Mouse (Mus musculus) CD4-positive naive resting alpha-beta T cell, adult 57 days (primary cell): Measurements from ENCODE around the gene Bst2. TPM values are rescaled to one million over a fixed set of nuclear protein-coding genes. Genes with fewer than 3 reads are reported as not detected.

Source experiments
- total RNA-seq: library from RNA; stranded (reverse); gene quantifications from one replicate; pipeline ENCODE4 v1.2.4, GENCODE M21; 2023

Gene Bst2
- 38.1 TPM for total RNA-seq

GRCm38 (mm10) chr8:71537028-71537867 lies at the start of gene Bst2:
Gene Bst2 (minus strand): TSS chr8:71537456.

GRCm38 (mm10) chr8:71568387-71568937 lies 31.2 kb upstream of the Bst2 start, which contains the start of gene Slc27a1:
Gene Slc27a1 (plus strand): TSS chr8:71568882.

GRCm38 (mm10) chr8:71566501-71566900 lies 29.2 kb upstream of the Bst2 start, which contains the start of gene Nxnl1:
Gene Nxnl1 (minus strand): TSS chr8:71566601.

GRCm38 (mm10) chr8:71558071-71558957 lies 21.1 kb upstream of the Bst2 start, which contains the start of gene Tmem221:
Gene Tmem221 (minus strand): TSS chr8:71558871.

GRCm38 (mm10) chr8:71542632-71543343 lies 5.5 kb upstream of the Bst2 start, which contains the start of gene Mvb12a:
Gene Mvb12a (plus strand): TSS chr8:71542922.

GRCm38 (mm10) chr8:71525226-71526050 lies 11.8 kb downstream of the Bst2 start, which contains the start of gene Ccdc194:
Gene Ccdc194 (minus strand): TSS chr8:71525711.

GRCm38 (mm10) chr8:71511644-71512043 lies 25.6 kb downstream of the Bst2 start, which contains the start of gene Plvap:
Gene Plvap (minus strand): TSS chr8:71511752.

GRCm38 (mm10) chr8:71487691-71488445 lies 49.4 kb downstream of the Bst2 start, which contains the start of gene Gtpbp3:
Gene Gtpbp3 (plus strand): TSS chr8:71488103.

GRCm38 (mm10) chr8:71485142-71486135 lies 51.8 kb downstream of the Bst2 start, which contains the start of gene Ano8:
Gene Ano8 (minus strand): TSS chr8:71485963.

Other genes starting within 250 kb of the Bst2 start
- gene Use1, start 170.6 kb downstream of the Bst2 start, total RNA-seq, result 295 TPM
- gene Ocel1, start 166.2 kb downstream of the Bst2 start, total RNA-seq, result 19.0 TPM
- gene Nr2f6, start 155.5 kb downstream of the Bst2 start, total RNA-seq, result 4.8 TPM
- gene Ushbp1, start 141.7 kb downstream of the Bst2 start, total RNA-seq, result 0.47 TPM
- 107 TPM for gene Babam1, start 140.6 kb downstream of the Bst2 start, total RNA-seq
- 1.6 TPM for gene Ankle1, start 131.4 kb downstream of the Bst2 start, total RNA-seq
- gene Abhd8, start 73.8 kb downstream of the Bst2 start, total RNA-seq, result 94.1 TPM
- 33.8 TPM for gene Mrpl34, start 72.5 kb downstream of the Bst2 start, total RNA-seq
- gene Dda1, start 68.3 kb downstream of the Bst2 start, total RNA-seq, result 106 TPM
- 22.8 TPM for gene Ano8, start 51.5 kb downstream of the Bst2 start, total RNA-seq
- gene Gtpbp3, start 49.4 kb downstream of the Bst2 start, total RNA-seq, result 15.5 TPM
- gene Plvap, start 25.7 kb downstream of the Bst2 start, total RNA-seq, result 2.1 TPM
- not detected for gene Ccdc194, start 11.7 kb downstream of the Bst2 start, total RNA-seq
- gene Mvb12a, start 5.5 kb upstream of the Bst2 start, total RNA-seq, result 32.3 TPM
- 0.83 TPM for gene Tmem221, start 21.4 kb upstream of the Bst2 start, total RNA-seq
- not detected for gene Nxnl1, start 29.1 kb upstream of the Bst2 start, total RNA-seq
- 6.5 TPM for gene Slc27a1, start 31.4 kb upstream of the Bst2 start, total RNA-seq
- 50.8 TPM for gene Pgls, start 54.7 kb upstream of the Bst2 start, total RNA-seq
- 8.0 TPM for gene Fam129c, start 60.2 kb upstream of the Bst2 start, total RNA-seq
- gene Colgalt1, start 73.5 kb upstream of the Bst2 start, total RNA-seq, result 56.7 TPM
- 1.7 TPM for gene Unc13a, start 134.3 kb upstream of the Bst2 start, total RNA-seq
- gene Jak3, start 138.8 kb upstream of the Bst2 start, total RNA-seq, result 94.0 TPM
- 52.6 TPM for gene Insl3, start 151.8 kb upstream of the Bst2 start, total RNA-seq
- gene B3gnt3, start 164.3 kb upstream of the Bst2 start, total RNA-seq, result 0.30 TPM
- 112 TPM for gene Fcho1, start 188.3 kb upstream of the Bst2 start, total RNA-seq